Mouse (Mus musculus): Measurements from ENCODE around the gene Vamp9.

GRCm38 (mm10) chr5:99915494-99915893 is 9.4 kb downstream of the Vamp9 start:
- TF ChIP-seq CTCF (IDR thresholded peaks at IDR 0.05) (no peak), EP300 (IDR thresholded peaks at IDR 0.05; ENCODE audit: insufficient read depth, low read depth, low read length) (no peak)
